Mouse (Mus musculus) midbrain, postnatal 0 days (tissue): ENCODE measurements around the gene Irf1. TPM values are rescaled to one million over a fixed set of nuclear protein-coding genes. Genes with fewer than 3 reads are reported as not detected.

Experiments used
- ATAC-seq: fragments of 200-750 bp; cut with Nextera tagmentation; 2 replicates; pipeline ENCODE4 v1.8.0; 2017; ENCODE audit warnings: moderate number of reproducible peaks, mild to moderate bottlenecking, moderate TSS enrichment, moderate library complexity; ENCODE audit not compliant: low FRiP score
- DNase-seq: peaks from one replicate; pipeline ENCODE4 v3.0.0-alpha.2; 2015; ENCODE audit warnings: low spot score
- H3K27ac ChIP-seq: fragments of 300-500 bp; sonication (generic); 2 replicates; pipeline ENCODE4 v1.5.1; 2014; ENCODE audit warnings: low read depth, mild to moderate bottlenecking, low read length, mixed read lengths
- H3K27me3 ChIP-seq: fragments of 300-500 bp; sonication (generic); 2 replicates; pipeline ENCODE4 v1.6.1; 2014; ENCODE audit warnings: low read length, control low read depth, mixed read lengths; ENCODE audit not compliant: insufficient read depth
- H3K36me3 ChIP-seq: fragments of 300-500 bp; sonication (generic); 2 replicates; pipeline ENCODE4 v1.6.1; 2014; ENCODE audit warnings: low read length, control low read depth, mixed read lengths; ENCODE audit not compliant: insufficient read depth
- H3K4me1 ChIP-seq: fragments of 300-500 bp; sonication (generic); 2 replicates; pipeline ENCODE4 v1.6.1; 2014; ENCODE audit warnings: mild to moderate bottlenecking, control low read depth, antibody characterized with exemption, low read length, mixed read lengths; ENCODE audit not compliant: insufficient read depth
- H3K4me2 ChIP-seq: fragments of 300-500 bp; sonication (generic); 2 replicates; pipeline ENCODE4 v1.6.1; 2014; ENCODE audit warnings: low read depth, mild to moderate bottlenecking, low read length, mixed read lengths; ENCODE audit not compliant: poor library complexity, severe bottlenecking
- H3K4me3 ChIP-seq: fragments of 300-500 bp; sonication (generic); 2 replicates; pipeline ENCODE4 v1.5.1; 2014; ENCODE audit warnings: low read depth, mild to moderate bottlenecking, low read length, moderate library complexity
- H3K9ac ChIP-seq: fragments of 300-500 bp; sonication (generic); replicated peaks from 2 replicates; pipeline ENCODE4 v1.6.1; 2014; ENCODE audit warnings: mild to moderate bottlenecking, low read length, moderate library complexity, mixed read lengths; ENCODE audit not compliant: poor library complexity, severe bottlenecking
- H3K9me3 ChIP-seq: fragments of 300-500 bp; sonication (generic); 2 replicates; pipeline ENCODE4 v1.6.1; 2016; ENCODE audit warnings: low read length, control low read depth
- CTCF ChIP-seq: IDR thresholded peaks from 2 replicates; pipeline ENCODE4 v1.5.1; 2016; ENCODE audit warnings: antibody characterized with exemption, mild to moderate bottlenecking
- whole genome bisulfite sequencing: fragments of 180-500 bp; shearing (Covaris S2); extraction: QIAGEN DNeasy Blood & Tissue Kit; methylation state at CpG from one replicate; pipeline ENCODE4 v1.1.7; 2014; 5-methylcytosine and 5-hydroxymethylcytosine counted together
- polyA plus RNA-seq: library from polyadenylated mRNA; unstranded; fragments of >200 nt; fragmentation: Nextera tagmentation; extraction: Ambion mirVana; gene quantifications from 2 replicates; pipeline ENCODE4 v1.2.1, GENCODE M21; 2015
- total RNA-seq: library from RNA; depleted of rRNA; stranded (reverse); fragments of >200 nt; gene quantifications from 2 replicates; pipeline ENCODE4 v1.2.3, GENCODE M21; 2014

Gene Irf1
- total and polyA plus RNA-seq, 2 experiments from 2014 or later = 0.93 to 4.0 TPM

GRCm38 (mm10) chr11:53774659-53775255 lies 4.9 kb downstream of the Irf1 start:
- no peak overlapping the region for H3K4me3 ChIP-seq
- no peaks in the 10 kb centered on the region for H3K36me3 ChIP-seq
- no peak overlapping the region for H3K27ac ChIP-seq
- 88% methylated on average over 13 of the region's 13 CpGs for WGBS
- H3K9ac ChIP-seq = no peak overlapping the region
- ATAC-seq (no peak), DNase-seq (no peak)
- TF ChIP-seq CTCF = no peak
- H3K27me3 ChIP-seq = no peaks in the 10 kb centered on the region
- H3K9me3 ChIP-seq = no peaks in the 10 kb centered on the region
- no peaks in the 10 kb centered on the region for H3K4me1 ChIP-seq
- no peak overlapping the region for H3K4me2 ChIP-seq

DNA sequence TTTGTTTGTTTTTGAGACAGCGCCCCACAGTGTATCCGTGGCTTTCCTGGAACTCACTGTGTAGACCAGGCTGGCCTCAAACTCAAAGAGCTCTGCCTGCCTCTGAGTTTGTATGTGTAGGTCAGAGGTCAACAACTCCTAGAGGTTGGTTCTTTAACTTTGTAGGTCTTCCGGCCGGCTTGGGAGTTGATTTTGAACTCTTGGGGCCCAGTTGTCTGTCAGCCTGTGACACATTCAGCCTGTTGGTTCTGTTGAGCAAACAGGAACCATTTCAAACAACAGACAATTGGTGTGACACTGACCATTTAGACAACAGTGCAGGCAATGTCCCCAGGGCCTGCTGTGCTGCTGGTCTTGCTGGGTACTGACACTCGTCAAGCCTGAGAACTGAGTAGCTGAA lies 7.9 kb downstream of the Irf1 start:
- Histone ChIP-seq H3K27me3 (no peaks in the 10 kb centered on the region), H3K9ac (no peak overlapping the region), H3K4me3 (no peak overlapping the region), H3K36me3 (no peaks in the 10 kb centered on the region), H3K9me3 (no peaks in the 10 kb centered on the region), H3K27ac (no peak overlapping the region), H3K4me2 (no peak overlapping the region), H3K4me1 (no peaks in the 10 kb centered on the region)
- DNase-seq (no peak), ATAC-seq (no peak)
- WGBS = 80% methylated on average over 5 of the region's 5 CpGs
- no peak for TF ChIP-seq CTCF

GRCm38 (mm10) chr11:53778455-53778854 lies 8.6 kb downstream of the Irf1 start:
- Histone ChIP-seq H3K4me2 (no peak overlapping the region), H3K27me3 (no peaks in the 10 kb centered on the region), H3K4me1 (no peaks in the 10 kb centered on the region), H3K27ac (no peak overlapping the region), H3K9ac (no peak overlapping the region), H3K4me3 (no peak overlapping the region), H3K36me3 (no peaks in the 10 kb centered on the region), H3K9me3 (no peaks in the 10 kb centered on the region)
- TF ChIP-seq CTCF = no peak
- WGBS = 76% methylated on average over 5 of the region's 5 CpGs
- ATAC-seq (no peak), DNase-seq (no peak)

GRCm38 (mm10) chr11:53779808-53780207 lies 10.0 kb downstream of the Irf1 start:
- no peak for TF ChIP-seq CTCF
- 94% methylated on average over 2 of the region's 2 CpGs for WGBS
- Histone ChIP-seq H3K9me3 (no peaks in the 10 kb centered on the region), H3K4me3 (no peak overlapping the region), H3K9ac (no peak overlapping the region), H3K4me2 (no peak overlapping the region), H3K36me3 (no peaks in the 10 kb centered on the region), H3K27me3 (no peaks in the 10 kb centered on the region), H3K27ac (no peak overlapping the region), H3K4me1 (no peaks in the 10 kb centered on the region)
- no peak for DNase-seq
- ATAC-seq = no peak

- ATAC-seq = no peak
- H3K4me1 ChIP-seq = no peaks in the 10 kb centered on the region
- 71% methylated on average over 3 of the region's 3 CpGs for WGBS
- no peak overlapping the region for H3K4me2 ChIP-seq
- TF ChIP-seq CTCF = no peak
- no peak for DNase-seq
- H3K4me3 ChIP-seq = no peak overlapping the region
- no peak overlapping the region for H3K9ac ChIP-seq
- no peaks in the 10 kb centered on the region for H3K36me3 ChIP-seq
- H3K9me3 ChIP-seq = no peaks in the 10 kb centered on the region
- H3K27ac ChIP-seq = no peak overlapping the region
- no peaks in the 10 kb centered on the region for H3K27me3 ChIP-seq
These were observed 10.4 kb downstream of the Irf1 start for GRCm38 (mm10) chr11:53780262-53780661.

- no peak overlapping the region for H3K27ac ChIP-seq
- 93% methylated on average over 4 of the region's 4 CpGs for WGBS
- no peak overlapping the region for H3K9ac ChIP-seq
- TF ChIP-seq CTCF = no peak
- no peak overlapping the region for H3K4me2 ChIP-seq
- no peak overlapping the region for H3K4me3 ChIP-seq
- no peaks in the 10 kb centered on the region for H3K36me3 ChIP-seq
- no peaks in the 10 kb centered on the region for H3K4me1 ChIP-seq
- no peaks in the 10 kb centered on the region for H3K9me3 ChIP-seq
- DNase-seq = no peak
- ATAC-seq = no peak
- no peaks in the 10 kb centered on the region for H3K27me3 ChIP-seq
These were observed 11.5 kb downstream of the Irf1 start for GRCm38 (mm10) chr11:53781201-53781775.
